Mouse (Mus musculus) liver, adult 2 months (tissue): ENCODE data around the gene Ndufs7.

Source experiments
- CTCF ChIP-seq: fragments of 200-500 bp; IDR thresholded peaks from 2 replicates; pipeline ENCODE4 v1.5.1; 2011; ENCODE audit warnings: low read depth, low read length, control low read depth
- POLR2A ChIP-seq: fragments of 200-500 bp; IDR thresholded peaks from 2 replicates; pipeline ENCODE4 v1.6.1; 2011; ENCODE audit warnings: low read length, control low read depth; ENCODE audit not compliant: insufficient read depth; ENCODE audit errors: extremely low read depth

DNA sequence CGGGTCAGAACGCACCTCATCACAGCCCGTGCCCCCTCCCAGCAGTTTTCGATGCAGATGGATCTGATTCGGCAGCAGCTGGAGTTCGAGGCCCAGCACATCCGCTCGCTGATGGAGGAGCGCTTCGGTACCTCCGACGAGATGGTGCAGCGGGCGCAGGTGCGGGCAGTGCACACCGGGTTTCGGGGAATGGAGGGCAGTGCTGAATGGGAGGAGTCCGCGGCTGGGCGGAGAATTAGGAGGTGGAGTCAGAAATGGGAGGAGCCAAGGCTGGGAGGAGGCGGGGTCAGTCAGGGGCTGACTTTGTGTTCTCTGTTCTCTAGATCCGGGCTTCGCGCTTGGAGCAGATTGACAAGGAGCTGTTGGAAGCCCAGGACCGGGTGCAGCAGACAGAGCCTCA is 55.9 kb downstream of the Ndufs7 start:
- TF ChIP-seq POLR2A, result no peak
- no peak for TF ChIP-seq CTCF
